Mouse (Mus musculus): Measurements from ENCODE around the gene Ndufaf2.

Ndufaf2 gene

GRCm38 (mm10) chr13:108126246-108126645 lies 32.2 kb downstream of the Ndufaf2 start:
- no peak for DNase-seq (ENCODE audit: low read depth, low spot score)
- no peaks in the 10 kb centered on the region for H3K36me3 ChIP-seq (ENCODE audit: control insufficient read depth, insufficient read depth, low read length, poor library complexity, severe bottlenecking)
- no peaks in the 10 kb centered on the region for H3K27me3 ChIP-seq (ENCODE audit: control insufficient read depth, insufficient read depth, low read length, poor library complexity, severe bottlenecking)

GRCm38 (mm10) chr13:108124096-108124495 lies 34.3 kb downstream of the Ndufaf2 start:
- Histone ChIP-seq H3K36me3 (ENCODE audit: control insufficient read depth, insufficient read depth, low read length, poor library complexity, severe bottlenecking) (no peaks in the 10 kb centered on the region), H3K27me3 (ENCODE audit: control insufficient read depth, insufficient read depth, low read length, poor library complexity, severe bottlenecking) (no peaks in the 10 kb centered on the region)
- no peak for DNase-seq (ENCODE audit: low read depth, low spot score)

- DNase-seq (ENCODE audit: low read depth, low spot score), result no peak
- no peaks in the 10 kb centered on the region for H3K27me3 ChIP-seq (ENCODE audit: control insufficient read depth, insufficient read depth, low read length, poor library complexity, severe bottlenecking)
- H3K36me3 ChIP-seq (ENCODE audit: control insufficient read depth, insufficient read depth, low read length, poor library complexity, severe bottlenecking), result no peaks in the 10 kb centered on the region
Observed at GRCm38 (mm10) chr13:108123109-108123723, 35.2 kb downstream of the Ndufaf2 start.

GRCm38 (mm10) chr13:108119411-108120310 lies 38.8 kb downstream of the Ndufaf2 start:
- H3K36me3 ChIP-seq (ENCODE audit: control insufficient read depth, insufficient read depth, low read length, poor library complexity, severe bottlenecking), result no peaks in the 10 kb centered on the region
- H3K27me3 ChIP-seq (ENCODE audit: control insufficient read depth, insufficient read depth, low read length, poor library complexity, severe bottlenecking), result no peaks in the 10 kb centered on the region
- no peak for DNase-seq (ENCODE audit: low read depth, low spot score)

GRCm38 (mm10) chr13:108118188-108118587 lies 40.2 kb downstream of the Ndufaf2 start:
- Histone ChIP-seq H3K36me3 (ENCODE audit: control insufficient read depth, insufficient read depth, low read length, poor library complexity, severe bottlenecking) (no peaks in the 10 kb centered on the region), H3K27me3 (ENCODE audit: control insufficient read depth, insufficient read depth, low read length, poor library complexity, severe bottlenecking) (no peaks in the 10 kb centered on the region)
- DNase-seq (ENCODE audit: low read depth, low spot score), result no peak

- no peaks in the 10 kb centered on the region for H3K36me3 ChIP-seq (ENCODE audit: control insufficient read depth, insufficient read depth, low read length, poor library complexity, severe bottlenecking)
- H3K27me3 ChIP-seq (ENCODE audit: control insufficient read depth, insufficient read depth, low read length, poor library complexity, severe bottlenecking), result no peaks in the 10 kb centered on the region
- no peak for DNase-seq (ENCODE audit: low read depth, low spot score)
Observed at GRCm38 (mm10) chr13:108117654-108118053, 40.8 kb downstream of the Ndufaf2 start.

- no peak for DNase-seq (ENCODE audit: low read depth, low spot score)
- Histone ChIP-seq H3K27me3 (ENCODE audit: control insufficient read depth, insufficient read depth, low read length, poor library complexity, severe bottlenecking) (no peaks in the 10 kb centered on the region), H3K36me3 (ENCODE audit: control insufficient read depth, insufficient read depth, low read length, poor library complexity, severe bottlenecking) (no peaks in the 10 kb centered on the region)
Observed at GRCm38 (mm10) chr13:108114257-108114656, 44.2 kb downstream of the Ndufaf2 start.

GRCm38 (mm10) chr13:108113536-108113935 lies 44.9 kb downstream of the Ndufaf2 start:
- Histone ChIP-seq H3K36me3 (ENCODE audit: control insufficient read depth, insufficient read depth, low read length, poor library complexity, severe bottlenecking) (no peaks in the 10 kb centered on the region), H3K27me3 (ENCODE audit: control insufficient read depth, insufficient read depth, low read length, poor library complexity, severe bottlenecking) (no peaks in the 10 kb centered on the region)
- DNase-seq (ENCODE audit: low read depth, low spot score), result no peak

GRCm38 (mm10) chr13:108110929-108111328 lies 47.5 kb downstream of the Ndufaf2 start:
- no peak for DNase-seq (ENCODE audit: low read depth, low spot score)
- H3K36me3 ChIP-seq (ENCODE audit: control insufficient read depth, insufficient read depth, low read length, poor library complexity, severe bottlenecking), result no peaks in the 10 kb centered on the region
- no peaks in the 10 kb centered on the region for H3K27me3 ChIP-seq (ENCODE audit: control insufficient read depth, insufficient read depth, low read length, poor library complexity, severe bottlenecking)

GRCm38 (mm10) chr13:108100700-108101099 lies 57.7 kb downstream of the Ndufaf2 start:
- no peak for DNase-seq (ENCODE audit: low read depth, low spot score)
- Histone ChIP-seq H3K27me3 (ENCODE audit: control insufficient read depth, insufficient read depth, low read length, poor library complexity, severe bottlenecking) (no peaks in the 10 kb centered on the region), H3K36me3 (ENCODE audit: control insufficient read depth, insufficient read depth, low read length, poor library complexity, severe bottlenecking) (no peaks in the 10 kb centered on the region)

GRCm38 (mm10) chr13:108096446-108096845 lies 62.0 kb downstream of the Ndufaf2 start:
- no peak for DNase-seq (ENCODE audit: low read depth, low spot score)
- Histone ChIP-seq H3K36me3 (ENCODE audit: control insufficient read depth, insufficient read depth, low read length, poor library complexity, severe bottlenecking) (no peaks in the 10 kb centered on the region), H3K27me3 (ENCODE audit: control insufficient read depth, insufficient read depth, low read length, poor library complexity, severe bottlenecking) (no peaks in the 10 kb centered on the region)

GRCm38 (mm10) chr13:108095617-108096016 lies 62.8 kb downstream of the Ndufaf2 start:
- DNase-seq (ENCODE audit: low read depth, low spot score), result no peak
- Histone ChIP-seq H3K27me3 (ENCODE audit: control insufficient read depth, insufficient read depth, low read length, poor library complexity, severe bottlenecking) (no peaks in the 10 kb centered on the region), H3K36me3 (ENCODE audit: control insufficient read depth, insufficient read depth, low read length, poor library complexity, severe bottlenecking) (no peaks in the 10 kb centered on the region)

- no peak for DNase-seq (ENCODE audit: low read depth, low spot score)
- H3K27me3 ChIP-seq (ENCODE audit: control insufficient read depth, insufficient read depth, low read length, poor library complexity, severe bottlenecking), result no peaks in the 10 kb centered on the region
- no peaks in the 10 kb centered on the region for H3K36me3 ChIP-seq (ENCODE audit: control insufficient read depth, insufficient read depth, low read length, poor library complexity, severe bottlenecking)
Observed at GRCm38 (mm10) chr13:108094681-108095080, 63.7 kb downstream of the Ndufaf2 start.

- H3K27me3 ChIP-seq (ENCODE audit: control insufficient read depth, insufficient read depth, low read length, poor library complexity, severe bottlenecking), result no peaks in the 10 kb centered on the region
- no peak for DNase-seq (ENCODE audit: low read depth, low spot score)
- H3K36me3 ChIP-seq (ENCODE audit: control insufficient read depth, insufficient read depth, low read length, poor library complexity, severe bottlenecking), result no peaks in the 10 kb centered on the region
Observed at GRCm38 (mm10) chr13:108092290-108092689, 66.1 kb downstream of the Ndufaf2 start.

GRCm38 (mm10) chr13:108086724-108087123 lies 71.7 kb downstream of the Ndufaf2 start:
- Histone ChIP-seq H3K27me3 (ENCODE audit: control insufficient read depth, insufficient read depth, low read length, poor library complexity, severe bottlenecking) (no peaks in the 10 kb centered on the region; the same call in 1 of the 2 replicates), H3K36me3 (ENCODE audit: control insufficient read depth, insufficient read depth, low read length, poor library complexity, severe bottlenecking) (no peaks in the 10 kb centered on the region)
- no peak for DNase-seq (ENCODE audit: low read depth, low spot score)
